ENCODE assay signal across 7 mouse cellular contexts in genomic region chr17:23673424-23674073, GRCm38 (mm10). TPM values are rescaled to one million over a fixed set of nuclear protein-coding genes. Genes with fewer than 3 reads are reported as not detected.
DNase-seq lines count a peak whose midpoint lies in the region; ATAC-seq lines count a peak whose summit lies in the region.

Gene Hcfc1r1, plus strand, starts transcription at chr17:23673596.
Gene Thoc6, minus strand, starts transcription at chr17:23673882.

- peaks cover under 1% of the 10 kb centered on the region; the same call in 1 of the 2 replicates for H3K27me3 ChIP-seq in intestine, embryonic 15.5 days (replicated peaks)
- H3K27me3 ChIP-seq in midbrain, embryonic 10.5 days (ENCODE audit: low read depth, poor library complexity, severe bottlenecking), result peaks cover 45% of the 10 kb centered on the region

- H3K36me3 ChIP-seq in intestine, embryonic 15.5 days, result peaks cover 15% of the 10 kb centered on the region; the same call in 1 of the 2 replicates
- peaks cover 23% of the 10 kb centered on the region for H3K36me3 ChIP-seq in midbrain, embryonic 10.5 days

- under 1% methylated on average over 45 of the region's 45 CpGs for WGBS in intestine, embryonic 15.5 days
- WGBS in midbrain, embryonic 10.5 days, result under 1% methylated on average over 45 of the region's 45 CpGs

- H3K4me3 ChIP-seq in intestine, embryonic 15.5 days (replicated peaks), result peak within 1 kb of the TSS; percentile 66
- H3K4me3 ChIP-seq in midbrain, embryonic 10.5 days, result peak within 1 kb of the TSS; percentile 69

- peak; percentile 95 for ATAC-seq in intestine, embryonic 15.5 days

- no peaks in the 10 kb centered on the region for H3K9me3 ChIP-seq in intestine, embryonic 15.5 days
- H3K9me3 ChIP-seq in midbrain, embryonic 10.5 days (replicated peaks), result no peaks in the 10 kb centered on the region

- H3K27ac ChIP-seq in intestine, embryonic 15.5 days, result peak within 1 kb of the TSS; percentile 78
- H3K27ac ChIP-seq in midbrain, embryonic 10.5 days (replicated peaks), result peak within 1 kb of the TSS; percentile 90

- peak within 1 kb of the TSS; percentile 68 for H3K9ac ChIP-seq in intestine, embryonic 15.5 days

- intact Hi-C loops in gastrocnemius, postnatal 36 days (cut with DNase I), result no loop called here
- intact Hi-C loops in left cerebral cortex, postnatal 25 days (cut with DNase I), result loop anchor here (2.0 kb wide), 1 partner anchor 31 kb away; no protein-coding TSS in a partner anchor

- peak within 1 kb of the TSS; percentile 96 for H3K4me2 ChIP-seq in intestine, embryonic 15.5 days (replicated peaks)

- peaks cover 31% of the 10 kb centered on the region for H3K4me1 ChIP-seq in intestine, embryonic 15.5 days (replicated peaks)
- peaks cover 60% of the 10 kb centered on the region for H3K4me1 ChIP-seq in midbrain, embryonic 10.5 days

- peak; percentile 96 for DNase-seq in adrenal gland, adult 2 months
- peak; percentile 90 for DNase-seq in embryo, embryonic 11.5 days (ENCODE audit: low read depth, low spot score)
- peak; percentile 87 to 91 for DNase-seq in gastrocnemius, postnatal 36 days
- peak; percentile 96 to 99 for DNase-seq in left cerebral cortex, postnatal 25 days (ENCODE audit: low spot score in 2 of 2)
- peak; percentile 93 for DNase-seq in midbrain, embryonic 10.5 days (ENCODE audit: low spot score)
- peak; percentile 92 for DNase-seq in right cerebral cortex, postnatal 4 days

RNA-seq across cellular contexts. Expression of gene Hcfc1r1, which starts in this region (rescaled TPM):
- total RNA-seq in adrenal gland, adult 2 months (2021), result 100 to 1,000 TPM; 170 to 228 TPM
- polyA plus RNA-seq in adrenal gland, adult 2 months (2012; rRNA removed), result 747 and 838 TPM in 2 replicates
- 100 to 1,000 TPM; 125 TPM for total RNA-seq in gastrocnemius, postnatal 36 days (2021)
- 68.9 and 69.9 TPM in 2 replicates for polyA plus RNA-seq in intestine, embryonic 15.5 days (2015; fragmentation: Nextera tagmentation; extraction: Ambion mirVana)
- 100 to 1,000 TPM; 127 to 129 TPM for total RNA-seq in left cerebral cortex, postnatal 25 days (2021)
- polyA plus RNA-seq in midbrain, embryonic 10.5 days (2016; fragmentation: Nextera tagmentation; extraction: Ambion mirVana), result 29.5 and 36.4 TPM in 2 replicates

RNA-seq across cellular contexts. Expression of gene Thoc6, which starts in this region (rescaled TPM):
- total RNA-seq in adrenal gland, adult 2 months (2021), result 10 to 100 TPM; 19.5 to 36.7 TPM
- 28.1 and 30.6 TPM in 2 replicates for polyA plus RNA-seq in adrenal gland, adult 2 months (2012; rRNA removed)
- 1 to 10 TPM; 7.6 to 9.2 TPM for total RNA-seq in gastrocnemius, postnatal 36 days (2021)
- polyA plus RNA-seq in intestine, embryonic 15.5 days (2015; fragmentation: Nextera tagmentation; extraction: Ambion mirVana), result 43.0 and 43.2 TPM in 2 replicates
- 1 to 10 TPM; 5.2 to 7.4 TPM for total RNA-seq in left cerebral cortex, postnatal 25 days (2021)
- 74.2 and 77.3 TPM in 2 replicates for polyA plus RNA-seq in midbrain, embryonic 10.5 days (2016; fragmentation: Nextera tagmentation; extraction: Ambion mirVana)

Comparison
In these comparisons a context has a peak if more than half of its experiments do, and no peak if none do; other contexts are left out.
1. Peak in every context shown above with its lines: DNase-seq, ATAC-seq, H3K4me3 ChIP-seq and H3K27ac ChIP-seq.
2. RNA of gene Hcfc1r1 (polyA plus RNA-seq): 747 to 838 TPM in adrenal gland, adult 2 months; 68.9 to 69.9 TPM in intestine, embryonic 15.5 days and 29.5 to 36.4 TPM in midbrain, embryonic 10.5 days; every median in the first group is over 10 times any median in the second.